Mouse (Mus musculus): Measurements from ENCODE around the gene Blm. TPM values are rescaled to one million over a fixed set of nuclear protein-coding genes. Genes with fewer than 3 reads are reported as not detected.

The Blm gene
- 25.1 and 27.2 TPM in 2 replicates for polyA plus RNA-seq (2015; fragmentation: Nextera tagmentation; extraction: Ambion mirVana)

DNA sequence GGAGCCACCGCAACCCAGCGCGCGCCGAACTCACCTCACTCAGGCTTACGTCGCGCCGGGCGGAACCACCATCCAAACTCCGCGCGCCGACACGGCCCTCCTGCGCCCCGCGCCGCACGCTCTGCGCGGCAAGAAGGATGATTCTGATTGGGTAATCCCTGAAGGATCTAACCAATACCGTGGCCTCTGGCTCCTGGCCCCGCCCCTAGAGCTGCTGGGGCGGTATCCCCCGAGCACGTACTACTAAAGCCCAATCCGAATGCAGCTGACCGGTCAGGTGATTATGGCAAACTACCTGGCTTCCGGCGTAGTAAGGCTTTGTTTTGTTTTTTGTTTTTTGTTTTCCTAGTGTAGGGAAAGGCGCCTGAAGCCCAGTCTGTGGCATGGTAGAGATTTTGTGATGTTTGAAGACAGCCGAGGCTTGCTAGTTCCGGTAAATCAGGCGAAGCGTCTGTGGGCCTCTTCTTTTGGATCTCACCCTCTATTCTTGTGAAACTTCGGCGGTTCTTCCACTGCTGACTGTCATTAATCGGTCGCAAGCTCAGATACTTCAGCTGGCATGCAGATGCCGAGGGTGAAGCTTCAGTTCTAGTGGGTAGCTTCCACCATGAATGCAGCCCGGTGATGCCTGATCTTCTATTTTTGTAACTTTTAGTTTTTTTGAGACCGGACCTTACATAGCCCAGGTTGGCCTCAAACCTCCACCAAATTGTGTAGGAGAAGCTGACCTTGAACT is at the start of gene Blm:
Blm (minus strand) TSS at position 111 of the 736 bp plus-strand sequence.
- under 1% methylated on average over 43 of the region's 43 CpGs for WGBS
- ATAC-seq (ENCODE audit: low FRiP score, low read depth) = peak; percentile 100
- no peaks in the 10 kb centered on the region for H3K9me3 ChIP-seq
- peaks cover 12% of the 10 kb centered on the region for H3K4me1 ChIP-seq
- H3K27me3 ChIP-seq = no peaks in the 10 kb centered on the region
- peak within 1 kb of the TSS; percentile 80 for H3K27ac ChIP-seq
- H3K36me3 ChIP-seq = no peaks in the 10 kb centered on the region
- H3K9ac ChIP-seq = peak within 1 kb of the TSS; percentile 84
- peak within 1 kb of the TSS; percentile 94 for H3K4me2 ChIP-seq (replicated peaks)
- H3K4me3 ChIP-seq = peak within 1 kb of the TSS; percentile 77

DNA sequence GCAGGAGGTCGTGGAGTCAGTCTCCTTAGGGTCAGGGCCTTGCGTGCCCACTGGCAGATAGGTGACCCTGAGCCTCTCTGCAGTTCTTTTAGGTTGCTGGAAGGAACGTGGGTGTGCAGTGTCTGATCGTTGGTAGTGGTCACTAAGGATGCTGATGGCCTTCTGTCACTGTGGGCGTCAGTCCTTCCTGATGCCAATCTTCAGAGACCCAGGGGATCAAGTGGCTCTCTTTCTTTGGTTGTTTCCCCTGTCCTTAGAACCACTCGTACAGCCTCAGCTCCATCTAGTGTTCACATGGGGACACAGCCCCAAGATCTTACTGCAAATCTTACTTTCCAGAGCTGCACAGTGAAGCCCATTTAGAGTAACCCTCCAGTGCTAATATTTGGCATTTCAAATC is 49.1 kb upstream of the Blm start:
- Histone ChIP-seq H3K27ac (no peak overlapping the region), H3K9me3 (no peaks in the 10 kb centered on the region), H3K9ac (no peak overlapping the region), H3K4me2 (replicated peaks) (no peak overlapping the region), H3K4me3 (no peak overlapping the region), H3K36me3 (peaks cover 11% of the 10 kb centered on the region), H3K4me1 (peaks cover 21% of the 10 kb centered on the region), H3K27me3 (no peaks in the 10 kb centered on the region)
- no peak for ATAC-seq (ENCODE audit: low FRiP score, low read depth)
- 36% methylated on average over 6 of the region's 6 CpGs for WGBS

- WGBS = 51% methylated on average over 20 of the region's 20 CpGs
- no peak overlapping the region for H3K27ac ChIP-seq
- no peak overlapping the region for H3K9ac ChIP-seq
- H3K4me1 ChIP-seq = peaks cover 21% of the 10 kb centered on the region
- H3K27me3 ChIP-seq = no peaks in the 10 kb centered on the region
- H3K9me3 ChIP-seq = no peaks in the 10 kb centered on the region
- peak overlapping the region; percentile 21 for H3K4me2 ChIP-seq (replicated peaks)
- H3K4me3 ChIP-seq = no peak overlapping the region
- 0 out of 2 replicates have a peak, but pooled peaks cover 2% of the 10 kb centered on the region for H3K36me3 ChIP-seq
- ATAC-seq (ENCODE audit: low FRiP score, low read depth) = no peak
These were observed 48.0 kb upstream of the Blm start for GRCm38 (mm10) chr7:80582821-80583451.

- Histone ChIP-seq H3K27ac (no peak overlapping the region), H3K9me3 (no peaks in the 10 kb centered on the region), H3K4me1 (peaks cover 8% of the 10 kb centered on the region; the same call in 1 of the 2 replicates), H3K27me3 (no peaks in the 10 kb centered on the region), H3K4me3 (no peak overlapping the region), H3K9ac (no peak overlapping the region), H3K36me3 (no peaks in the 10 kb centered on the region), H3K4me2 (replicated peaks) (no peak overlapping the region)
- ATAC-seq (ENCODE audit: low FRiP score, low read depth) = no peak
- 22% methylated on average over 6 of the region's 6 CpGs for WGBS
These were observed 45.4 kb upstream of the Blm start for GRCm38 (mm10) chr7:80580368-80580767.

DNA sequence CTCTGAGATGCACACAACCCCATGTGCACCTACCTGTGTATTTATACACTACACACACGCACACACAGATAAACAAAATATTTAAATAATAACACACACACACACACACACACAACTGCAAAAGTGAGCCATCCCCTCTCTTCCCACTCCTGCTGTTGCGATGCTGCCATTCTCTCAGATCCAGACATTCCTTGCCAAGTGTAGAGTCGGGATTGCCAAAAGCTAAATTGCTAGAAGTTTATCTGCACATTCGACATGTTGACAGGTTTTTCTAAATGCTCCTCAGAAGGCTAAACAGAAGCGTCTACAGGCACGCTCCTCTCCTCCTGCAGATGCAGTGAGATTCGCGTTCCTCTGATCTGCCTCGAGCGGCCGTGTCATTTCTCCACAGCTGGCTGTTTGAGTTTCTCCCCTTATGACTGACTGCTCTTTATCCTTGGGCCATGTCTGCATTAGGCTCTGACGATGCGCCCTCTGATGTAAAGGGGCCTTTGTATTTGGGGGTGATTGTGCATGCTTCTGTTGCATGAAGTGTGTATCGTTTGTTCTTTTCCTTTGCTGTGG is 42.6 kb upstream of the Blm start:
- no peak for ATAC-seq (ENCODE audit: low FRiP score, low read depth)
- WGBS = 63% methylated on average over 14 of the region's 14 CpGs
- H3K36me3 ChIP-seq = no peaks in the 10 kb centered on the region
- peaks cover 4% of the 10 kb centered on the region; the same call in 1 of the 2 replicates for H3K4me1 ChIP-seq
- H3K4me3 ChIP-seq = no peak overlapping the region
- no peaks in the 10 kb centered on the region for H3K9me3 ChIP-seq
- H3K27ac ChIP-seq = no peak overlapping the region
- H3K9ac ChIP-seq = no peak overlapping the region
- H3K27me3 ChIP-seq = 0 out of 2 replicates have a peak, but pooled peaks cover 4% of the 10 kb centered on the region
- H3K4me2 ChIP-seq (replicated peaks) = no peak overlapping the region

DNA sequence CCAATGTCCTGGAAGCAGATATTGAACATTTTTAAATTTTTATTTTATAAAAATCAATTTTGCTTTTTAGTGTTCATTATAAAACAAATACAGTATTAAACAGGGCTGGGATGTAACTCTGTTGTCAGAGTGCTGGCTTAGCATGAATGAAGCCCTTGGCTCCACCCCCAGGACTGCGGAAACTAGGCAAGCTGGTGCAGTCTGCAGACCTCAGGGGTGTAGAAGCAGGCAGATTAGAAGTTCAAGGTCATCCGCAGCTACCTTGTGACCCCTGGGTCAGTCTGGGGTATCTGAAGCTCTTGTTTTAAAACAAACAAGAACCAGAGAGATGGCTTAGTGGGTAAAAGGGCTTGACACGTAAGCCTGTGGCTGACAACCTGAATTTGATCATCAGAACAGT is 41.7 kb upstream of the Blm start:
- no peak for ATAC-seq (ENCODE audit: low FRiP score, low read depth)
- Histone ChIP-seq H3K27ac (no peak overlapping the region), H3K4me1 (peaks cover 4% of the 10 kb centered on the region; the same call in 1 of the 2 replicates), H3K4me3 (no peak overlapping the region), H3K9ac (no peak overlapping the region), H3K9me3 (no peaks in the 10 kb centered on the region), H3K27me3 (0 out of 2 replicates have a peak, but pooled peaks cover 4% of the 10 kb centered on the region), H3K4me2 (replicated peaks) (no peak overlapping the region), H3K36me3 (no peaks in the 10 kb centered on the region)
- WGBS = 64% methylated on average over 3 of the region's 3 CpGs

- Histone ChIP-seq H3K36me3 (no peaks in the 10 kb centered on the region), H3K4me2 (replicated peaks) (no peak overlapping the region), H3K27me3 (0 out of 2 replicates have a peak, but pooled peaks cover 4% of the 10 kb centered on the region), H3K9me3 (no peaks in the 10 kb centered on the region), H3K4me1 (peaks cover 4% of the 10 kb centered on the region; the same call in 1 of the 2 replicates), H3K9ac (no peak overlapping the region), H3K27ac (no peak overlapping the region), H3K4me3 (no peak overlapping the region)
- no peak for ATAC-seq (ENCODE audit: low FRiP score, low read depth)
- WGBS = 69% methylated on average over 9 of the region's 9 CpGs
These were observed 40.8 kb upstream of the Blm start for GRCm38 (mm10) chr7:80575750-80576149.

GRCm38 (mm10) chr7:80573076-80573475 is 38.2 kb upstream of the Blm start:
- Histone ChIP-seq H3K27ac (no peak overlapping the region), H3K9me3 (no peaks in the 10 kb centered on the region), H3K27me3 (0 out of 2 replicates have a peak, but pooled peaks cover 4% of the 10 kb centered on the region), H3K4me2 (replicated peaks) (no peak overlapping the region), H3K4me1 (no peaks in the 10 kb centered on the region), H3K36me3 (no peaks in the 10 kb centered on the region), H3K9ac (no peak overlapping the region), H3K4me3 (no peak overlapping the region)
- 56% methylated on average over 3 of the region's 3 CpGs for WGBS
- ATAC-seq (ENCODE audit: low FRiP score, low read depth) = no peak

- 76% methylated on average over 8 of the region's 8 CpGs for WGBS
- Histone ChIP-seq H3K36me3 (no peaks in the 10 kb centered on the region), H3K4me1 (no peaks in the 10 kb centered on the region), H3K4me3 (no peak overlapping the region), H3K9me3 (no peaks in the 10 kb centered on the region), H3K9ac (no peak overlapping the region), H3K4me2 (replicated peaks) (no peak overlapping the region), H3K27me3 (0 out of 2 replicates have a peak, but pooled peaks cover 3% of the 10 kb centered on the region), H3K27ac (no peak overlapping the region)
- ATAC-seq (ENCODE audit: low FRiP score, low read depth) = no peak
These were observed 33.1 kb upstream of the Blm start for GRCm38 (mm10) chr7:80567982-80568381.

- Histone ChIP-seq H3K9ac (no peak overlapping the region), H3K4me1 (peaks cover 11% of the 10 kb centered on the region), H3K4me3 (no peak overlapping the region), H3K27me3 (no peaks in the 10 kb centered on the region), H3K9me3 (no peaks in the 10 kb centered on the region), H3K27ac (no peak overlapping the region), H3K4me2 (replicated peaks) (no peak overlapping the region), H3K36me3 (no peaks in the 10 kb centered on the region)
- ATAC-seq (ENCODE audit: low FRiP score, low read depth) = no peak
- WGBS = 56% methylated on average over 5 of the region's 5 CpGs
These were observed 27.0 kb upstream of the Blm start for GRCm38 (mm10) chr7:80561931-80562330.

DNA sequence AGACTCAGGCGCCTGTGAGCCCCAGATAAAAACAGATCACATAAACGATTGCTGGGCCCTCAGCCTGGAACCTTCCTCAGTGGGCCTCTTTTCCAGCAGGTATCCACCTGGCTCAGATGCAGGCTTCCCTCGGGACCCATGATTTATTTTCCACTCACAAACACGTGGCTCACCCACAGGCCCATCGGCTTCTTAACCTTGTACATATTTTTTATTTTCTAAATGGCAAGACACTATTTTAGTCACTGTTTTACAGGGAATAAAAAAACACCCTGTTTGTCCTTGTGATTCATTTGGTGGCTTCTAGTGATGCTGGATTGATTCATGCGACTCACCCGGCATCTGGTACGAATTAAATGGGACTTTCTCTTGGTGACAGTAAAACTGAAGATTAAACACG is 26.4 kb upstream of the Blm start:
- no peak overlapping the region for H3K4me2 ChIP-seq (replicated peaks)
- H3K27ac ChIP-seq = no peak overlapping the region
- WGBS = 29% methylated on average over 9 of the region's 9 CpGs
- H3K36me3 ChIP-seq = no peaks in the 10 kb centered on the region
- no peak overlapping the region for H3K9ac ChIP-seq
- ATAC-seq (ENCODE audit: low FRiP score, low read depth) = no peak
- no peaks in the 10 kb centered on the region for H3K27me3 ChIP-seq
- H3K4me3 ChIP-seq = no peak overlapping the region
- no peaks in the 10 kb centered on the region for H3K9me3 ChIP-seq
- peaks cover 11% of the 10 kb centered on the region for H3K4me1 ChIP-seq

DNA sequence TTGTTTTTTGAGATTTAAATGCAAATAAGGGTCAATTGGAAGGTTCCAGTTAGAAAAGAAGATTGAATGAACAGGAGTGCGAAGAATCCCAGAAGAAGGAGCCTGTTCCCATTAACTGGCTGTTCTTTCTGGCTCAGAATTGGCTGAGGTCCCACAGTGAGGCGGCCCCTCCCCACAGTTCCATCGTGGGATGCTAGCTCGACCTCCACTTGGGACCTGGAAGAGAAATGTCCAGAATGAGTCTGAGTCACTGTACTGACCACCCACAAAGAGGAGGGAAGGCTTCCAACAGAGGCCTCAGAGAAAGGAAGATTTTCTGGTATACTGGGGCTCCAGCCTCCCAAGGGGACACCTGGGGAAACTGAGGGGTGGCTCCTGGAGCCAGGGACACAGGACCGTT is 23.7 kb upstream of the Blm start:
- 63% methylated on average over 5 of the region's 5 CpGs for whole genome bisulfite sequencing
- ATAC-seq (ENCODE audit: low FRiP score, low read depth) = no peak

More for the DNA sequence above, 23.7 kb upstream of the Blm start:
- no peak overlapping the region for H3K9ac ChIP-seq
- no peaks in the 10 kb centered on the region for H3K27me3 ChIP-seq
- no peak overlapping the region for H3K4me3 ChIP-seq
- H3K4me2 ChIP-seq (replicated peaks) = no peak overlapping the region
- peaks cover 22% of the 10 kb centered on the region for H3K4me1 ChIP-seq
- H3K9me3 ChIP-seq = no peaks in the 10 kb centered on the region
- H3K36me3 ChIP-seq = no peaks in the 10 kb centered on the region
- no peak overlapping the region for H3K27ac ChIP-seq
